Mouse (Mus musculus) stomach, postnatal 0 days (tissue): ENCODE data around the gene Agbl4.

Experiments
- CTCF ChIP-seq: IDR thresholded peaks from 2 replicates; pipeline ENCODE4 v1.5.1; 2016; ENCODE audit warnings: antibody characterized with exemption, low read depth, mild to moderate bottlenecking, moderate library complexity
- EP300 ChIP-seq: optimal IDR thresholded peaks from 2 replicates; pipeline ENCODE3; 2016; ENCODE audit warnings: antibody characterized with exemption

DNA sequence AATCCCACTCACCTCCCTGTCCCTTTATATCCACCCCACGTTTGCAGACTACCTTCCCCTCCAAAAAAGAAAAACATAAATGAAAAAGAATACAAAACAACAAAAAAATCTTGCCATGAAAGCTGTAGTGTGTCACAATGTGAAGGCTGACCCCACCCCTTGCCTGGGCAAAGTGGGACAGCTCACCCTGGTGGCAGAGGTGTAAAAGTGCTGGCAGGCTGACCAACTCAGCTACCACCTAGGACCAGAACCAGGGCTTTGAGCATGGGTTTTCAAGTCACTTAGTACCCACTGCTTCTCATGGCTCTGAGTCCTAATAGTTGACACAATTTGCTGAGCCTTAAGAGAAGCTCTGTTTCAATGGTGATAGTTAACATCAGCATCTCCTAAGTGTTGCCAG, 96.9 kb downstream of the Agbl4 start:
- TF ChIP-seq EP300 (no peak), CTCF (peak; percentile 64)
